Mouse (Mus musculus) hindbrain, embryonic 11.5 days (tissue): ENCODE results near the gene Gm20388. TPM values are rescaled to one million over a fixed set of nuclear protein-coding genes. Genes with fewer than 3 reads are reported as not detected.
A peak's percentile ranks its signal among the peaks of the same experiment; 100 is the strongest.

Source experiments
- ATAC-seq: fragments of 200-750 bp; cut with Nextera tagmentation; 2 replicates; pipeline ENCODE4 v1.8.0; 2017; ENCODE audit warnings: mild to moderate bottlenecking, moderate TSS enrichment, moderate library complexity; ENCODE audit not compliant: low FRiP score
- DNase-seq: peaks from one replicate; pipeline ENCODE4 v3.0.0-alpha.2; 2015; ENCODE audit warnings: low spot score
- H3K27ac ChIP-seq: fragments of 300-500 bp; sonication (generic); 2 replicates; pipeline ENCODE4 v1.5.1; 2014; ENCODE audit warnings: mild to moderate bottlenecking, low read depth, low read length
- H3K27me3 ChIP-seq: fragments of 300-500 bp; sonication (generic); 2 replicates; pipeline ENCODE4 v1.6.1; 2014; ENCODE audit warnings: mild to moderate bottlenecking, low read length, moderate library complexity, mixed read lengths; ENCODE audit not compliant: control insufficient read depth, insufficient read depth
- H3K36me3 ChIP-seq: fragments of 300-500 bp; sonication (generic); 2 replicates; pipeline ENCODE4 v1.6.1; 2014; ENCODE audit warnings: mild to moderate bottlenecking, low read length, moderate library complexity, mixed read lengths; ENCODE audit not compliant: control insufficient read depth, insufficient read depth
- H3K4me1 ChIP-seq: fragments of 300-500 bp; sonication (generic); replicated peaks from 2 replicates; pipeline ENCODE4 v1.6.1; 2014; ENCODE audit warnings: low read length, mixed read lengths; ENCODE audit not compliant: control insufficient read depth, insufficient read depth
- H3K4me2 ChIP-seq: fragments of 300-500 bp; sonication (generic); replicated peaks from 2 replicates; pipeline ENCODE4 v1.6.1; 2014; ENCODE audit warnings: mild to moderate bottlenecking, low read depth, low read length
- H3K4me3 ChIP-seq: fragments of 300-500 bp; sonication (generic); 2 replicates; pipeline ENCODE4 v1.5.1; 2014; ENCODE audit warnings: low read depth, low read length
- H3K9ac ChIP-seq: fragments of 300-500 bp; sonication (generic); 2 replicates; pipeline ENCODE4 v1.6.1; 2014; ENCODE audit warnings: low read depth, low read length
- H3K9me3 ChIP-seq: fragments of 300-500 bp; sonication (generic); 2 replicates; pipeline ENCODE4 v1.6.1; 2016; ENCODE audit warnings: low read length; ENCODE audit not compliant: control insufficient read depth
- WGBS: fragments of 180-500 bp; shearing (Covaris S2); extraction: QIAGEN DNeasy Blood & Tissue Kit; methylation state at CpG from one replicate; pipeline ENCODE4 v1.1.7; 2014; 5-methylcytosine and 5-hydroxymethylcytosine counted together
- polyA plus RNA-seq: library from polyadenylated mRNA; unstranded; fragments of >200 nt; fragmentation: Nextera tagmentation; extraction: Ambion mirVana; gene quantifications from 2 replicates; pipeline ENCODE4 v1.2.1, GENCODE M21; 2014

Gm20388 gene
- polyA plus RNA-seq, 1 experiment from 2014 or later, result 11.8 TPM

- H3K27me3 ChIP-seq, result no peaks in the 10 kb centered on the region
- H3K9me3 ChIP-seq, result no peaks in the 10 kb centered on the region
- 0 out of 2 replicates have a peak overlapping the region, but pooled peaks have one; percentile 19 for H3K9ac ChIP-seq
- H3K4me3 ChIP-seq, result no peak overlapping the region
- DNase-seq (peak; percentile 70), ATAC-seq (peak; percentile 62)
- whole genome bisulfite sequencing, result 24% methylated on average over 29 of the region's 29 CpGs
- peak overlapping the region; percentile 58 for H3K27ac ChIP-seq
- peaks cover 20% of the 10 kb centered on the region for H3K4me1 ChIP-seq
- H3K4me2 ChIP-seq, result no peak overlapping the region; the same call in 1 of the 2 replicates
- H3K36me3 ChIP-seq, result no peaks in the 10 kb centered on the region
These were observed 1383.8 kb downstream of the Gm20388 start for GRCm38 (mm10) chr8:121294234-121295108.

- no peak overlapping the region for H3K4me3 ChIP-seq
- H3K4me1 ChIP-seq, result peaks cover 25% of the 10 kb centered on the region
- no peak for ATAC-seq
- no peaks in the 10 kb centered on the region for H3K27me3 ChIP-seq
- 78% methylated on average over 7 of the region's 7 CpGs for WGBS
- H3K4me2 ChIP-seq, result no peak overlapping the region
- H3K9me3 ChIP-seq, result no peaks in the 10 kb centered on the region
- no peak overlapping the region for H3K9ac ChIP-seq
- peak overlapping the region; percentile 17; the same call in 1 of the 2 replicates for H3K27ac ChIP-seq
- DNase-seq, result no peak
- H3K36me3 ChIP-seq, result no peaks in the 10 kb centered on the region
These were observed 1385.4 kb downstream of the Gm20388 start for GRCm38 (mm10) chr8:121296082-121296481.

DNA sequence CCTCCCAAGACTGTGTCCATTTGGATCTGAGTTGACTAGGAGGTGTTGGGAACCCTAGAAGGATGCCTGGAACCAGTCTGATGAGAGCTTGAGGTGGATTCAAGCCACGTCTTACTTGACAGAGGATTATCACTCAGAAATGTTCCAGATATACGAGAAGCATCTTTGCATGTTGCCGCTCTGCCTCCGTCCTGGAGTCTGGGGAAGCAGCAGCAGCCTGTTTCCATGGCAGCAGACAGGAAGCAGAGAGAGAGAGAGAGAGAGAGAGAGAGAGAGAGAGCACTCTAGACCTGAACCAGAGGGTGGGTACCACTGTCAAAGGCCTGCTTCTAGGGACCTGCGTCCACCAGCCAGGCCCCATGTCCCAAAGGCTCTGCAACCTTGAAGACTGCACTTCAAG is 1386.0 kb downstream of the Gm20388 start:
- H3K27ac ChIP-seq, result peak overlapping the region; percentile 17; the same call in 1 of the 2 replicates
- H3K9me3 ChIP-seq, result no peaks in the 10 kb centered on the region
- no peak overlapping the region for H3K9ac ChIP-seq
- no peak overlapping the region for H3K4me2 ChIP-seq
- WGBS, result 53% methylated on average over 5 of the region's 5 CpGs
- DNase-seq (peak; percentile 48), ATAC-seq (no peak)
- H3K4me3 ChIP-seq, result no peak overlapping the region
- H3K27me3 ChIP-seq, result no peaks in the 10 kb centered on the region
- H3K36me3 ChIP-seq, result no peaks in the 10 kb centered on the region
- H3K4me1 ChIP-seq, result peaks cover 29% of the 10 kb centered on the region

DNA sequence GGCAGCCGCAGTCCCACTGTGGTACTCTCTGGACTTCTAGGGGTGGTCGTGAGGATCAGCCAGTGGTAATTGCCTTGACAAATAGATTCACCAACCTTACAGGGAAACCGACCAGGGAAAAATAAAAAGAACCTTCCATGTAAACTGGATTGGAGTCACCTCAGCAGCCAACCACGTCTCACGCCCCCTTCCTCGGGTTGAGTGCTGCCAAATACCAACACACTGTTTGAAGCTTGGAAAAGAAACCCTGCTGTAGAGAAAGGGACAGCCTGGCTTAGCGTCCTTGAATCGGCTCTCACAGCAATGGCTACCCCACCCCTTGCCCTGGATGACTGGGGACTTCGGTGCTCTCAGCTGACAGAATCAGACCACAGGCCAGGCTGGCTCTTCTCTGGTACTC is 1386.7 kb downstream of the Gm20388 start:
- H3K4me2 ChIP-seq, result no peak overlapping the region
- no peak overlapping the region for H3K4me3 ChIP-seq
- DNase-seq (no peak), ATAC-seq (no peak)
- 67% methylated on average over 9 of the region's 9 CpGs for WGBS
- H3K36me3 ChIP-seq, result no peaks in the 10 kb centered on the region
- H3K9ac ChIP-seq, result no peak overlapping the region
- no peaks in the 10 kb centered on the region for H3K27me3 ChIP-seq
- no peak overlapping the region for H3K27ac ChIP-seq
- peaks cover 29% of the 10 kb centered on the region for H3K4me1 ChIP-seq
- no peaks in the 10 kb centered on the region for H3K9me3 ChIP-seq

DNA sequence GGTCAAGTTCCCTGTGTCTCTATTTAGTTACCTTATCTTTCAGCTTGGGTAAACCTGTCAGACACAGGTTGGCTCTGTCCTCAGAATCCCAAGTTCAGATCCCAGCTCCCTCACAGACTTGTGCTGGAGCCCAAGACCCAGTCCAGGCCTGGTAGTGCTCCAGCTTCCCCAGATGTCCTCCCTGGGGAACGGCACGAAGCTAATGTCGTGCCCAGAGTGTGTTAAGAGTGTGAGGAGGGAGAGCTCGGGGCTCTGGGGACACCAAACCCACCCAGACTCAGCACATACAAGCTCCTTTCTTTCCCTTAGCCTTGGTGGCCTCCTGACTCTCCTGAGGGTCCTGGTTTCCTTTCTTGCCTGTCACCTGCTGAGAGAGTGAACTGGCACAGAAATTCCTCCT is 1389.4 kb downstream of the Gm20388 start:
- Histone ChIP-seq H3K27ac (no peak overlapping the region), H3K9ac (no peak overlapping the region), H3K4me3 (no peak overlapping the region), H3K4me1 (peaks cover 18% of the 10 kb centered on the region), H3K4me2 (no peak overlapping the region), H3K9me3 (no peaks in the 10 kb centered on the region), H3K27me3 (no peaks in the 10 kb centered on the region), H3K36me3 (no peaks in the 10 kb centered on the region)
- 42% methylated on average over 4 of the region's 4 CpGs for WGBS
- DNase-seq, result no peak
- ATAC-seq, result no peak

DNA sequence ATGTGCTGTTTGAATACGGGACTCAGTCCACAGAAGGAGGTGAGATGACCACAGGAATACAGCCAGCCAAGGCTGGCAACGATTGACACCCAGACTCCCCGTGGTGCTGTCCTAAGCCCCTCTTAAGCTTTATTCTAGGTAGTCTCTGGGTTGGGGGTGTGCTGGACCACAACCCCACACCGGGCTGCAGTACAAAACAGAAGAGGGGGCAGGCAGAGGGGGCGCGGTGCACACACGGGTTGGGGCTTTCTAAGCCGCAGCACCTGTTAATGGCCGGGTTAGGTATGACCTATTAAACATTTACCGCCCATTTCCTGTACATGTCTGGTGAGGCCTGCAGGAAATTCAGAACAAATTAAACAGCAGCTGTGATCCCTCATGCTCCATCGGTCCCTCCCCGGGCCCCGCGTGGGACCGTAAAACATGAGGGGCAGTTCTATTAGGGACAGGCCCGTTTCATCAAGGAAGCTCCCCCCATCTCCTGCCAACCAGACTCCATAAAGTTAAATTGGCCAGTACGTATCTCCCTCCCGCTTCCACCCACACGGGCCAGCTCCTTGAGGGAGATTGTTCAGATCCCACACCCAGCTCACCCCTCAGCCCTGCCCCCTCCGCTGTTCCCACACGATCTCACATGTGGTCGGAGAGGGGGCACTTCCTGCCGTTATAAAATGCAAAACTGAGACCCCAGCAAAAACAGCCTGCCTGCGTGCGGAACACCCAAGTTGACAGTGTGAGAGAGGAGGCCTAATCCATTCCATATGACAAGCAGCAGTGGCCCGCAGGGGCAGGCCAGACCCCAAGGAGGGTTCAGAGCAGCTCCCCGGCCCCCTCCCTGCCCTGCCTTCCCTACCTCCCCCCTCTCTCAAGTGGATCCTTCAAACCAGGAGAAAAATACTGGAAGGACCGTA is 1390.1 kb downstream of the Gm20388 start:
- H3K4me1 ChIP-seq, result peaks cover 17% of the 10 kb centered on the region
- ATAC-seq (peak; percentile 71), DNase-seq (peak; percentile 48)
- H3K9ac ChIP-seq, result 0 out of 2 replicates have a peak overlapping the region, but pooled peaks have one; percentile 15
- peak overlapping the region; percentile 4 for H3K4me2 ChIP-seq
- WGBS, result 25% methylated on average over 28 of the region's 28 CpGs
- no peaks in the 10 kb centered on the region for H3K36me3 ChIP-seq
- H3K27me3 ChIP-seq, result no peaks in the 10 kb centered on the region
- H3K4me3 ChIP-seq, result 0 out of 2 replicates have a peak overlapping the region, but pooled peaks have one; percentile 14
- H3K27ac ChIP-seq, result 0 out of 2 replicates have a peak overlapping the region, but pooled peaks have one; percentile 42
- H3K9me3 ChIP-seq, result no peaks in the 10 kb centered on the region

DNA sequence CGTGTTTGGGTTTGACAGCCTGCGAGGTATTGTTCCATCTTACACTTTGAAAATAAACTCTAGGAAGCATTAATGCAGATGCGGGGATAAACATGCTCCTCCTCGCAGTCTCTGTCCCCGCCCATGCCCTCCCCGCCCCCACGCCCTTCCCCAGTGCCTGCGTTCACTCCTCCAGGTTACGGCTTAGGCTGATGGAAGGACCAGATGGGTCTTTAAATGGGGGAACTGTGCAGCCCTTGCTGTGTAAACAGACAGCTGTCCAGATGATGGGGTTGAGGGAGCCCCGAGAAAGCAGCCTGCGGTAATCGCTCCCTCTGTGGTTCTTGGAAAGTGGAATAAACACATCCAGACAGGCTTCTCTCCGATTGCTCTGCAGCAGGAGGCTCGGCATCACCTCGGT is 1390.8 kb downstream of the Gm20388 start:
- peak overlapping the region; percentile 4 for H3K4me2 ChIP-seq
- DNase-seq (peak; percentile 65), ATAC-seq (no peak; the same call in 1 of the 2 replicates)
- H3K27ac ChIP-seq, result peak overlapping the region; percentile 65
- peak overlapping the region; percentile 34; the same call in 1 of the 2 replicates for H3K9ac ChIP-seq
- no peaks in the 10 kb centered on the region for H3K27me3 ChIP-seq
- no peaks in the 10 kb centered on the region for H3K36me3 ChIP-seq
- H3K4me1 ChIP-seq, result peaks cover 14% of the 10 kb centered on the region
- WGBS, result 11% methylated on average over 15 of the region's 15 CpGs
- H3K4me3 ChIP-seq, result peak overlapping the region; percentile 14; the same call in 1 of the 2 replicates
- H3K9me3 ChIP-seq, result no peaks in the 10 kb centered on the region

- Histone ChIP-seq H3K27ac (peak overlapping the region; percentile 65), H3K36me3 (no peaks in the 10 kb centered on the region), H3K27me3 (no peaks in the 10 kb centered on the region), H3K4me2 (peak overlapping the region; percentile 4), H3K9ac (peak overlapping the region; percentile 34; the same call in 1 of the 2 replicates), H3K4me3 (no peak overlapping the region), H3K4me1 (peaks cover 9% of the 10 kb centered on the region), H3K9me3 (no peaks in the 10 kb centered on the region)
- 60% methylated on average over 10 of the region's 10 CpGs for WGBS
- no peak for DNase-seq
- ATAC-seq, result no peak
These were observed 1391.5 kb downstream of the Gm20388 start for GRCm38 (mm10) chr8:121301978-121302649.
